Mouse (Mus musculus) MEL (cell line): ENCODE measurements around the gene Prrc2c. TPM values are rescaled to one million over a fixed set of nuclear protein-coding genes. Genes with fewer than 3 reads are reported as not detected.

Source experiments
- DNase-seq: peaks from one replicate; pipeline ENCODE4 v3.0.0; 2011; ENCODE audit warnings: low read depth, low spot score
- H3K27ac ChIP-seq: 2 replicates; pipeline ENCODE4 v1.5.1; 2012; ENCODE audit warnings: low read depth, mild to moderate bottlenecking, control low read depth, low read length, moderate library complexity; ENCODE audit not compliant: control insufficient read depth
- H3K27me3 ChIP-seq, 2 experiments: fragments of 150-350 bp in 1 of 2; sonication (generic) in 1 of 2; 2 replicates each; pipeline ENCODE4 v1.6.1; 2012; ENCODE audit warnings: low read length in 2 of 2, mild to moderate bottlenecking in 2 of 2, improper control_type of control experiment in 1 of 2, moderate library complexity in 1 of 2; ENCODE audit not compliant: insufficient read depth in 2 of 2, control insufficient read depth in 1 of 2
- H3K36me3 ChIP-seq, 2 experiments: 2 replicates each; pipeline ENCODE4 v1.6.1; 2012 to 2014; ENCODE audit warnings: low read length in 2 of 2, improper control_type of control experiment in 1 of 2, inconsistent platforms in 1 of 2, mild to moderate bottlenecking in 1 of 2; ENCODE audit not compliant: insufficient read depth in 2 of 2, control insufficient read depth in 1 of 2
- H3K4me1 ChIP-seq, 2 experiments: fragments of 150-350 bp in 1 of 2; sonication (generic) in 1 of 2; 2 replicates each; pipeline ENCODE4 v1.6.1; 2012; ENCODE audit warnings: low read length in 2 of 2, improper control_type of control experiment in 1 of 2, mild to moderate bottlenecking in 1 of 2; ENCODE audit not compliant: insufficient read depth in 2 of 2, control insufficient read depth in 1 of 2
- H3K4me3 ChIP-seq, 2 experiments: fragments of 150-350 bp in 1 of 2; sonication (generic) in 1 of 2; 2 replicates each; pipeline ENCODE4 v1.5.1; 2012; ENCODE audit warnings: low read depth in 2 of 2, low read length in 2 of 2, mild to moderate bottlenecking in 2 of 2, moderate library complexity in 2 of 2, control low read depth in 1 of 2, improper control_type of control experiment in 1 of 2; ENCODE audit not compliant: control insufficient read depth in 1 of 2, insufficient read depth in 1 of 2
- H3K79me2 ChIP-seq: 2 replicates; pipeline ENCODE4 v1.6.1; 2012; ENCODE audit warnings: mild to moderate bottlenecking, low read length, moderate library complexity; ENCODE audit not compliant: control insufficient read depth, poor library complexity, insufficient read depth
- H3K9ac ChIP-seq: 2 replicates; pipeline ENCODE4 v1.6.1; 2012; ENCODE audit warnings: low read depth, mild to moderate bottlenecking, control low read depth, low read length, moderate library complexity; ENCODE audit not compliant: control insufficient read depth, poor library complexity, severe bottlenecking
- H3K9me3 ChIP-seq: fragments of 150-350 bp; sonication (generic); replicated peaks from 2 replicates; pipeline ENCODE4 v1.6.1; 2012; ENCODE audit warnings: mild to moderate bottlenecking, low read length, improper control_type of control experiment, moderate library complexity; ENCODE audit not compliant: insufficient read depth
- CHD1 ChIP-seq: IDR thresholded peaks from 2 replicates; pipeline ENCODE4 v1.6.1; 2012; ENCODE audit warnings: low read depth, mild to moderate bottlenecking, inconsistent platforms, low read length, improper control_type of control experiment
- CHD2 ChIP-seq: IDR thresholded peaks from 2 replicates; pipeline ENCODE4 v1.6.1; 2011; ENCODE audit warnings: low read length, improper control_type of control experiment
- CTCF ChIP-seq, 3 experiments: IDR thresholded peaks in 2 of 3; conservative IDR thresholded peaks in 1 of 3; 2 replicates each; pipeline ENCODE4 v1.5.1; 2011 to 2012; ENCODE audit warnings: low read length in 3 of 3, low read depth in 2 of 3, mild to moderate bottlenecking in 2 of 3, improper control_type of control experiment in 1 of 3, inconsistent platforms in 1 of 3, mixed read lengths in 1 of 3, moderate library complexity in 1 of 3; ENCODE audit not compliant: control insufficient read depth in 1 of 3, insufficient read depth in 1 of 3, poor library complexity in 1 of 3, severe bottlenecking in 1 of 3
- E2F4 ChIP-seq: IDR thresholded peaks from 2 replicates; pipeline ENCODE4 v1.6.1; 2011; ENCODE audit warnings: low read depth, low read length, improper control_type of control experiment, borderline replicate concordance
- ELF1 ChIP-seq: IDR thresholded peaks from 2 replicates; pipeline ENCODE4 v1.6.1; 2014; ENCODE audit warnings: low read depth, mild to moderate bottlenecking, inconsistent platforms, low read length, improper control_type of control experiment, moderate library complexity
- EP300 ChIP-seq, 2 experiments: IDR thresholded peaks; 2 replicates each; pipeline ENCODE4 v1.6.1; 2011; ENCODE audit warnings: improper control_type of control experiment in 2 of 2, low read length in 2 of 2, low read depth in 1 of 2, mild to moderate bottlenecking in 1 of 2
- GABPA ChIP-seq: IDR thresholded peaks from 2 replicates; pipeline ENCODE4 v1.6.1; 2012; ENCODE audit warnings: low read depth, mild to moderate bottlenecking, inconsistent platforms, low read length, improper control_type of control experiment, moderate library complexity
- HCFC1 ChIP-seq: IDR thresholded peaks from 2 replicates; pipeline ENCODE4 v1.6.1; 2012; ENCODE audit warnings: low read depth, mild to moderate bottlenecking, inconsistent platforms, low read length, improper control_type of control experiment, moderate library complexity
- KAT2A ChIP-seq: conservative IDR thresholded peaks from 2 replicates; pipeline ENCODE4 v1.6.1; 2012; ENCODE audit warnings: low read depth, low read length, improper control_type of control experiment, inconsistent platforms
- MAX ChIP-seq: IDR thresholded peaks from 2 replicates; pipeline ENCODE4 v1.6.1; 2011; ENCODE audit warnings: low read length, improper control_type of control experiment
- MXI1 ChIP-seq: IDR thresholded peaks from 2 replicates; pipeline ENCODE4 v1.6.1; 2011; ENCODE audit warnings: mild to moderate bottlenecking, low read depth, low read length, improper control_type of control experiment
- MYC ChIP-seq: IDR thresholded peaks from 2 replicates; pipeline ENCODE4 v1.6.1; 2011; ENCODE audit warnings: low read depth, mild to moderate bottlenecking, low read length, improper control_type of control experiment, moderate library complexity
- NELFE ChIP-seq: IDR thresholded peaks from 2 replicates; pipeline ENCODE4 v1.6.1; 2011; ENCODE audit warnings: low read depth, low read length, improper control_type of control experiment
- NRF1 ChIP-seq: IDR thresholded peaks from 2 replicates; pipeline ENCODE4 v1.6.1; 2014; ENCODE audit warnings: low read depth, mild to moderate bottlenecking, inconsistent platforms, low read length, improper control_type of control experiment, moderate library complexity; ENCODE audit not compliant: poor library complexity, insufficient read depth, severe bottlenecking
- RCOR1 ChIP-seq: IDR thresholded peaks from 2 replicates; pipeline ENCODE4 v1.6.1; 2012; ENCODE audit warnings: low read depth, mild to moderate bottlenecking, inconsistent platforms, low read length, improper control_type of control experiment
- SIN3A ChIP-seq: IDR thresholded peaks from 2 replicates; pipeline ENCODE4 v1.6.1; 2012; ENCODE audit warnings: low read length, improper control_type of control experiment, inconsistent platforms
- TBP ChIP-seq: IDR thresholded peaks from 2 replicates; pipeline ENCODE4 v1.8.0; 2011; ENCODE audit warnings: low read depth, low read length, improper control_type of control experiment
- TCF12 ChIP-seq: IDR thresholded peaks from 2 replicates; pipeline ENCODE4 v1.6.1; 2014; ENCODE audit warnings: low read depth, mild to moderate bottlenecking, inconsistent platforms, low read length, improper control_type of control experiment, moderate library complexity
- UBTF ChIP-seq: IDR thresholded peaks from 2 replicates; pipeline ENCODE4 v1.6.1; 2012; ENCODE audit warnings: low read depth, mild to moderate bottlenecking, inconsistent platforms, low read length, improper control_type of control experiment, moderate library complexity, borderline replicate concordance; ENCODE audit not compliant: insufficient read depth
- USF1 ChIP-seq: IDR thresholded peaks from 2 replicates; pipeline ENCODE4 v1.6.1; 2014; ENCODE audit warnings: low read depth, mild to moderate bottlenecking, inconsistent platforms, low read length, improper control_type of control experiment, moderate library complexity
- ZKSCAN1 ChIP-seq: IDR thresholded peaks from 2 replicates; pipeline ENCODE4 v1.6.1; 2012; ENCODE audit warnings: low read depth, mild to moderate bottlenecking, inconsistent platforms, low read length, improper control_type of control experiment, moderate library complexity
- ZNF384 ChIP-seq: IDR thresholded peaks from 2 replicates; pipeline ENCODE4 v1.6.1; 2012; ENCODE audit warnings: low read depth, mild to moderate bottlenecking, inconsistent platforms, low read length, improper control_type of control experiment
- polyA plus RNA-seq, 2 experiments: library from polyadenylated mRNA; stranded (reverse) in 1 of 2; unstranded in 1 of 2; fragments of >175 nt in 1 of 2; fragments of >200 nt in 1 of 2; gene quantifications; 2 replicates each; pipeline versions ENCODE4 v1.2.1 to v1.2.4; 2012; ENCODE audit warnings: low replicate concordance in 2 of 2, low read depth in 1 of 2; ENCODE audit not compliant: insufficient read length in 2 of 2, insufficient read depth in 1 of 2, missing spikeins in 1 of 2
- total RNA-seq: library from RNA; depleted of rRNA; stranded (reverse); fragments of 300-350 nt; gene quantifications from 2 replicates; pipeline ENCODE4 v1.2.3, GENCODE M21; 2012

The Prrc2c gene
- total and polyA plus RNA-seq, 3 experiments = 55.5 to 343 (median 142) TPM

- no peak for DNase-seq
Observed at GRCm38 (mm10) chr1:162752009-162752408, 11.7 kb upstream of the Prrc2c start.

GRCm38 (mm10) chr1:162749607-162750006, 9.3 kb upstream of the Prrc2c start:
- H3K27me3 ChIP-seq = peaks cover 0 to 3% of the 10 kb centered on the region in 2 experiments; a peak in 2 of 4 replicates
- H3K4me3 ChIP-seq = no peak overlapping the region
- no peak overlapping the region for H3K9ac ChIP-seq
- no peak for DNase-seq
- H3K27ac ChIP-seq = no peak overlapping the region
- no peaks in the 10 kb centered on the region for H3K4me1 ChIP-seq
- H3K9me3 ChIP-seq = no peaks in the 10 kb centered on the region
- H3K79me2 ChIP-seq = no peaks in the 10 kb centered on the region
- no peaks in the 10 kb centered on the region for H3K36me3 ChIP-seq
- no peak for TF ChIP-seq SIN3A
- TF ChIP-seq E2F4 = no peak
- no peak for TF ChIP-seq UBTF
- no peak for TF ChIP-seq NELFE
- no peak for TF ChIP-seq CHD1
- TF ChIP-seq MAX = no peak
- TF ChIP-seq TBP = no peak
- no peak for TF ChIP-seq ZKSCAN1
- TF ChIP-seq TCF12 = no peak
- TF ChIP-seq ZNF384 = no peak
- TF ChIP-seq USF1 = no peak
- no peak for TF ChIP-seq NRF1
- no peak for TF ChIP-seq MYC
- no peak for TF ChIP-seq CHD2
- no peak for TF ChIP-seq CTCF (IDR thresholded peaks at IDR 0.05 in 2 of 3, conservative IDR thresholded peaks at IDR 0.05 in 1 of 3; ENCODE audit: control insufficient read depth in 1 of 3, insufficient read depth in 1 of 3, low read depth in 2 of 3, low read length in 3 of 3, poor library complexity in 1 of 3, severe bottlenecking in 1 of 3)
- no peak for TF ChIP-seq MXI1
- TF ChIP-seq GABPA = no peak
- TF ChIP-seq RCOR1 = no peak
- TF ChIP-seq KAT2A = no peak
- no peak for TF ChIP-seq ELF1
- TF ChIP-seq, all 39 proteins: peak for 0

More at GRCm38 (mm10) chr1:162752009-162752408, 11.7 kb upstream of the Prrc2c start:
- TF ChIP-seq EP300 (IDR thresholded peaks at IDR 0.05; ENCODE audit: low read depth in 1 of 2, low read length in 2 of 2) (no peak), HCFC1 (no peak), USF1 (no peak)
- no peaks in the 10 kb centered on the region for H3K4me1 ChIP-seq
- H3K27me3 ChIP-seq = no peaks in the 10 kb centered on the region; a peak in 2 of 4 replicates
- no peak overlapping the region for H3K9ac ChIP-seq
- no peak overlapping the region for H3K4me3 ChIP-seq
- no peaks in the 10 kb centered on the region for H3K79me2 ChIP-seq
- no peaks in the 10 kb centered on the region for H3K9me3 ChIP-seq
- H3K27ac ChIP-seq = no peak overlapping the region
- no peaks in the 10 kb centered on the region for H3K36me3 ChIP-seq
